Comparison of ENCODE assay signal across 20 mouse cellular contexts in the genomic region with DNA sequence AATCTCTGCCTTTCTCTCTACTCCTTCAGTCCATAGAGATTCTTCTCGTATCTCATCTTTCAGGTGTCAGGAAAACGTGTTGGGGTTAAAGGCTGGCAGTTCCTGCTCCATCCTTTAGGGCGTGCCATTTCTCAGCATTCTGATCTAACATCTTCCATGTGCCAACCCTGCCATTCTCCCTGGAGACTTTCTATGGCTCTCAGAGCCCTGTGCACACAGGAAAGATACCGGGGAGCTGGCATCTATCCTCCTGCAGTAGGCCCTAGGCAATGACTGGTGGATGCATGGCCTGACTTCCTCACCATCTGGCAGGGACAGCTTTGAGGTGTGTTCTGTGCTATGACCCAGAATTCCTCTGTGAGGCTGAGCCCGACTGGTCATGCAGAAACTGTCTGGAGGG. TPM values are rescaled to one million over a fixed set of nuclear protein-coding genes. Genes with fewer than 3 reads are reported as not detected.
DNase-seq lines count a peak whose midpoint lies in the region; ATAC-seq and TF ChIP-seq lines count a peak whose summit lies in the region.
"Had no signal": no experiment of that assay in that cellular context is flagged by ENCODE, and none has a peak within 500 bp of the region (broad histone marks: within the 10 kb centered on the region; RNA-seq: fewer than 3 reads in every experiment).

No protein-coding gene starts in this region.

- WGBS in intestine, postnatal 0 days = 67% methylated on average over 5 of the region's 5 CpGs
- WGBS in intestine, embryonic 16.5 days = 65% methylated on average over 5 of the region's 5 CpGs
- 49% methylated on average over 5 of the region's 5 CpGs for WGBS in lung, embryonic 14.5 days
- 69% methylated on average over 5 of the region's 5 CpGs for WGBS in stomach, postnatal 0 days

- no peaks in the 10 kb centered on the region for H3K4me1 ChIP-seq in intestine, postnatal 0 days (replicated peaks; ENCODE audit: control insufficient read depth, insufficient read depth, low read length)
- peaks cover 22% of the 10 kb centered on the region for H3K4me1 ChIP-seq in intestine, embryonic 16.5 days (ENCODE audit: control insufficient read depth, insufficient read depth, low read length)
- 0 out of 2 replicates have a peak, but pooled peaks cover 3% of the 10 kb centered on the region for H3K4me1 ChIP-seq in lung, embryonic 14.5 days (ENCODE audit: insufficient read depth)
- no peaks in the 10 kb centered on the region; the same call in 1 of the 2 replicates for H3K4me1 ChIP-seq in stomach, postnatal 0 days (replicated peaks; ENCODE audit: control insufficient read depth, insufficient read depth)

- H3K4me3 ChIP-seq in intestine, postnatal 0 days (ENCODE audit: low read depth, low read length) = no peak overlapping the region
- no peak overlapping the region for H3K4me3 ChIP-seq in intestine, embryonic 16.5 days (ENCODE audit: low read length)
- H3K4me3 ChIP-seq in lung, embryonic 14.5 days (ENCODE audit: low read depth, low read length) = no peak overlapping the region
- no peak overlapping the region for H3K4me3 ChIP-seq in stomach, postnatal 0 days (ENCODE audit: low read depth, low read length)
- H3K4me3 ChIP-seq: embryonic facial prominence, embryonic 12.5 days; hindbrain, embryonic 13.5 days; megakaryocyte, embryonic 14.5 days had no signal

- H3K27ac ChIP-seq in intestine, postnatal 0 days (ENCODE audit: low read depth, low read length) = no peak overlapping the region
- no peak overlapping the region for H3K27ac ChIP-seq in intestine, embryonic 16.5 days (ENCODE audit: low read length)
- no peak overlapping the region for H3K27ac ChIP-seq in lung, embryonic 14.5 days (ENCODE audit: low read depth)
- H3K27ac ChIP-seq in stomach, postnatal 0 days (replicated peaks) = no peak overlapping the region
- H3K27ac ChIP-seq: embryonic facial prominence, embryonic 12.5 days; hindbrain, embryonic 13.5 days had no signal

- TF ChIP-seq CTCF in intestine, postnatal 0 days (IDR thresholded peaks at IDR 0.05; ENCODE audit: low read depth) = peak; percentile 55
- TF ChIP-seq CTCF in lung, embryonic 14.5 days (IDR thresholded peaks at IDR 0.05; ENCODE audit: low read depth) = peak; percentile 28; the same call in 1 of the 2 replicates
- TF ChIP-seq CTCF in stomach, postnatal 0 days (IDR thresholded peaks at IDR 0.05; ENCODE audit: low read depth) = peak; percentile 49

- H3K36me3 ChIP-seq in intestine, postnatal 0 days (ENCODE audit: control insufficient read depth, insufficient read depth) = no peaks in the 10 kb centered on the region
- H3K36me3 ChIP-seq in intestine, embryonic 16.5 days (ENCODE audit: control insufficient read depth, insufficient read depth, low read length) = no peaks in the 10 kb centered on the region
- no peaks in the 10 kb centered on the region for H3K36me3 ChIP-seq in lung, embryonic 14.5 days (ENCODE audit: insufficient read depth)
- no peaks in the 10 kb centered on the region for H3K36me3 ChIP-seq in stomach, postnatal 0 days (ENCODE audit: control insufficient read depth, insufficient read depth, low read length)
- H3K36me3 ChIP-seq: embryonic facial prominence, embryonic 12.5 days; hindbrain, embryonic 13.5 days had no signal

- no peak for TF ChIP-seq EP300 in stomach, postnatal 0 days (optimal IDR thresholded peaks at IDR 0.05)

- no peak overlapping the region for H3K4me2 ChIP-seq in intestine, postnatal 0 days (replicated peaks; ENCODE audit: low read depth)
- no peak overlapping the region for H3K4me2 ChIP-seq in intestine, embryonic 16.5 days (ENCODE audit: low read depth, low read length)
- H3K4me2 ChIP-seq in lung, embryonic 14.5 days = no peak overlapping the region
- H3K4me2 ChIP-seq in stomach, postnatal 0 days (replicated peaks; ENCODE audit: low read depth) = no peak overlapping the region
- H3K4me2 ChIP-seq: embryonic facial prominence, embryonic 12.5 days; hindbrain, embryonic 13.5 days had no signal

- no peaks in the 10 kb centered on the region for H3K27me3 ChIP-seq in intestine, postnatal 0 days (replicated peaks; ENCODE audit: control insufficient read depth, insufficient read depth, low read length)
- no peaks in the 10 kb centered on the region for H3K27me3 ChIP-seq in intestine, embryonic 16.5 days (replicated peaks; ENCODE audit: control insufficient read depth, insufficient read depth, low read length)
- no peaks in the 10 kb centered on the region for H3K27me3 ChIP-seq in lung, embryonic 14.5 days (ENCODE audit: insufficient read depth, low read length)
- no peaks in the 10 kb centered on the region for H3K27me3 ChIP-seq in stomach, postnatal 0 days (ENCODE audit: control insufficient read depth, insufficient read depth, low read length)
- H3K27me3 ChIP-seq: embryonic facial prominence, embryonic 12.5 days had no signal

- no peak overlapping the region for H3K9ac ChIP-seq in intestine, postnatal 0 days (ENCODE audit: low read depth, low read length)
- H3K9ac ChIP-seq in intestine, embryonic 16.5 days (ENCODE audit: low read depth, low read length) = no peak overlapping the region
- H3K9ac ChIP-seq in lung, embryonic 14.5 days = no peak overlapping the region
- no peak overlapping the region for H3K9ac ChIP-seq in stomach, postnatal 0 days (ENCODE audit: low read length)
- H3K9ac ChIP-seq: embryonic facial prominence, embryonic 12.5 days; hindbrain, embryonic 13.5 days had no signal

- no peaks in the 10 kb centered on the region for H3K9me3 ChIP-seq in intestine, postnatal 0 days (ENCODE audit: control insufficient read depth)
- H3K9me3 ChIP-seq in intestine, embryonic 16.5 days (ENCODE audit: control insufficient read depth, low read length) = no peaks in the 10 kb centered on the region
- no peaks in the 10 kb centered on the region for H3K9me3 ChIP-seq in lung, embryonic 14.5 days (ENCODE audit: low read depth, low read length)
- no peaks in the 10 kb centered on the region for H3K9me3 ChIP-seq in stomach, postnatal 0 days (ENCODE audit: control insufficient read depth, low read length)
- H3K9me3 ChIP-seq: embryonic facial prominence, embryonic 12.5 days; hindbrain, embryonic 13.5 days; megakaryocyte, embryonic 14.5 days had no signal

- ATAC-seq in intestine, postnatal 0 days = no peak
- no peak for ATAC-seq in intestine, embryonic 16.5 days
- ATAC-seq in lung, embryonic 14.5 days (ENCODE audit: insufficient read depth) = no peak
- no peak for ATAC-seq in stomach, postnatal 0 days (ENCODE audit: low FRiP score, low TSS enrichment)

- intact Hi-C loops in gastrocnemius, postnatal 36 days (cut with DNase I) = no loop called here

- DNase-seq in lung, embryonic 14.5 days = no peak
- DNase-seq in lung, postnatal 10 days = no peak
- peak; percentile 50 to 59 for DNase-seq in cerebellum, postnatal 14 days
- DNase-seq in stomach, postnatal 0 days (ENCODE audit: low spot score) = no peak
- DNase-seq in gastrocnemius, postnatal 36 days = no peak
- DNase-seq: adrenal gland, postnatal 10 days; heart, adult 18-20 months; kidney, adult 8-10 months; lung, adult 18-20 months; right cerebral cortex, postnatal 25 days; thymus, adult 2 months had no signal

RNA-seq across cellular contexts. Expression of gene Cdcp2, which starts 28.4 kb away (rescaled TPM):
- not detected in 2 replicates for polyA plus RNA-seq in intestine, postnatal 0 days (2015; fragmentation: Nextera tagmentation; extraction: Ambion mirVana)
- not detected in 2 replicates for polyA plus RNA-seq in intestine, embryonic 16.5 days (2015; fragmentation: Nextera tagmentation; extraction: Ambion mirVana)
- polyA plus RNA-seq in lung, embryonic 14.5 days (2014; fragmentation: Nextera tagmentation; extraction: Ambion mirVana) = not detected in 2 replicates
- not detected in 2 replicates for polyA plus RNA-seq in stomach, postnatal 0 days (2015; fragmentation: Nextera tagmentation; extraction: Ambion mirVana)
- not detected for total RNA-seq in gastrocnemius, postnatal 36 days (2021)
- total RNA-seq: heart, adult 18-20 months; neutrophil, adult 5-6 weeks had no signal
- polyA plus RNA-seq: frontal cortex, adult 2 months; heart, embryonic 16.5 days; limb, embryonic 11.5 days had no signal

RNA-seq across cellular contexts. Expression of gene Tmem59, which starts 53.1 kb away (rescaled TPM):
- polyA plus RNA-seq in intestine, postnatal 0 days (2015; fragmentation: Nextera tagmentation; extraction: Ambion mirVana) = 560 and 584 TPM in 2 replicates
- 449 TPM in 2 replicates for polyA plus RNA-seq in intestine, embryonic 16.5 days (2015; fragmentation: Nextera tagmentation; extraction: Ambion mirVana)
- polyA plus RNA-seq in lung, embryonic 14.5 days (2014; fragmentation: Nextera tagmentation; extraction: Ambion mirVana) = 321 and 337 TPM in 2 replicates
- polyA plus RNA-seq in stomach, postnatal 0 days (2015; fragmentation: Nextera tagmentation; extraction: Ambion mirVana) = 473 and 483 TPM in 2 replicates
- total RNA-seq in gastrocnemius, postnatal 36 days (2021) = 10 to 100 TPM; 68.4 to 77.1 TPM

RNA-seq across cellular contexts. Expression of gene Tceanc2, which starts 53.8 kb away (rescaled TPM):
- polyA plus RNA-seq in intestine, postnatal 0 days (2015; fragmentation: Nextera tagmentation; extraction: Ambion mirVana) = 16.6 and 17.7 TPM in 2 replicates
- 17.6 and 19.4 TPM in 2 replicates for polyA plus RNA-seq in intestine, embryonic 16.5 days (2015; fragmentation: Nextera tagmentation; extraction: Ambion mirVana)
- polyA plus RNA-seq in lung, embryonic 14.5 days (2014; fragmentation: Nextera tagmentation; extraction: Ambion mirVana) = 17.1 and 28.3 TPM in 2 replicates
- polyA plus RNA-seq in stomach, postnatal 0 days (2015; fragmentation: Nextera tagmentation; extraction: Ambion mirVana) = 17.5 and 21.2 TPM in 2 replicates
- total RNA-seq in gastrocnemius, postnatal 36 days (2021) = 10 to 100 TPM in 1 of 2 experiments, 1 to 10 TPM in 1; 9.6 to 10.4 TPM

RNA-seq across cellular contexts. Expression of gene Cyb5rl, which starts 58.3 kb away (rescaled TPM):
- 3.6 and 4.0 TPM in 2 replicates for polyA plus RNA-seq in intestine, postnatal 0 days (2015; fragmentation: Nextera tagmentation; extraction: Ambion mirVana)
- polyA plus RNA-seq in intestine, embryonic 16.5 days (2015; fragmentation: Nextera tagmentation; extraction: Ambion mirVana) = 7.2 and 7.7 TPM in 2 replicates
- 5.3 and 6.7 TPM in 2 replicates for polyA plus RNA-seq in lung, embryonic 14.5 days (2014; fragmentation: Nextera tagmentation; extraction: Ambion mirVana)
- 5.6 and 6.2 TPM in 2 replicates for polyA plus RNA-seq in stomach, postnatal 0 days (2015; fragmentation: Nextera tagmentation; extraction: Ambion mirVana)
- 10 to 100 TPM; 15.3 to 17.7 TPM for total RNA-seq in gastrocnemius, postnatal 36 days (2021)

RNA-seq across cellular contexts. Expression of gene Mrpl37, which starts 58.4 kb away (rescaled TPM):
- 51.4 and 52.8 TPM in 2 replicates for polyA plus RNA-seq in intestine, postnatal 0 days (2015; fragmentation: Nextera tagmentation; extraction: Ambion mirVana)
- 112 and 117 TPM in 2 replicates for polyA plus RNA-seq in intestine, embryonic 16.5 days (2015; fragmentation: Nextera tagmentation; extraction: Ambion mirVana)
- polyA plus RNA-seq in lung, embryonic 14.5 days (2014; fragmentation: Nextera tagmentation; extraction: Ambion mirVana) = 106 and 115 TPM in 2 replicates
- polyA plus RNA-seq in stomach, postnatal 0 days (2015; fragmentation: Nextera tagmentation; extraction: Ambion mirVana) = 52.6 and 54.6 TPM in 2 replicates
- 10 to 100 TPM; 89.9 to 90.5 TPM for total RNA-seq in gastrocnemius, postnatal 36 days (2021)

Comparison
In these comparisons a context has a peak if more than half of its experiments do, and no peak if none do; other contexts are left out.
1. DNase-seq: peak in cerebellum, postnatal 14 days (2 of 2); none in lung, embryonic 14.5 days (single experiment), lung, postnatal 10 days (single experiment), stomach, postnatal 0 days (single experiment) and gastrocnemius, postnatal 36 days (0 of 2).
2. Peak in every context shown above with its lines, with median percentiles within 50 percentile points of each other: CTCF ChIP-seq.